Mouse (Mus musculus) right cerebral cortex, postnatal 36 days (tissue): ENCODE measurements at regions not wholly inside any gene's neighbourhood (a gene's known extent, or its start where the extent isn't known, plus 50 kb on each side); places are given as distances from the start of the nearest gene placed in this dataset.

Source experiments
- DNase-seq, 2 experiments: peaks; one replicate each; pipeline ENCODE4 v3.0.0; 2022; ENCODE audit warnings: low spot score in 2 of 2, mixed read lengths in 1 of 2

- no peak for DNase-seq
Observed at GRCm38 (mm10) chr13:114672411-114672810, 145.6 kb upstream of the Mocs2 start.

- DNase-seq: no peak
Observed at GRCm38 (mm10) chr13:114679703-114680378, 138.2 kb upstream of the Mocs2 start.

GRCm38 (mm10) chr13:114680379-114680733 is 137.7 kb upstream of the Mocs2 start:
- no peak for DNase-seq

GRCm38 (mm10) chr13:114681196-114681595 is 136.8 kb upstream of the Mocs2 start:
- DNase-seq: no peak

- no peak for DNase-seq
Observed at GRCm38 (mm10) chr13:114681887-114682286, 136.1 kb upstream of the Mocs2 start.

GRCm38 (mm10) chr13:114682891-114683290 is 135.1 kb upstream of the Mocs2 start:
- no peak for DNase-seq

GRCm38 (mm10) chr13:114684298-114684697 is 133.7 kb upstream of the Mocs2 start:
- no peak for DNase-seq

GRCm38 (mm10) chr13:114685368-114685767 is 132.7 kb upstream of the Mocs2 start:
- no peak for DNase-seq

- DNase-seq: no peak
Observed at GRCm38 (mm10) chr13:114712601-114713000, 105.4 kb upstream of the Mocs2 start.

- DNase-seq: no peak
Observed at GRCm38 (mm10) chr13:114719771-114720170, 98.3 kb upstream of the Mocs2 start.

- no peak for DNase-seq
Observed at GRCm38 (mm10) chr13:114726828-114727227, 91.2 kb upstream of the Mocs2 start.

- no peak for DNase-seq
Observed at GRCm38 (mm10) chr13:114735066-114735465, 83.0 kb upstream of the Mocs2 start.

GRCm38 (mm10) chr13:114736066-114736465 is 82.0 kb upstream of the Mocs2 start:
- DNase-seq: no peak

- DNase-seq: no peak
Observed at GRCm38 (mm10) chr13:114742534-114742933, 75.5 kb upstream of the Mocs2 start.

GRCm38 (mm10) chr13:114745814-114746213 is 72.2 kb upstream of the Mocs2 start:
- no peak for DNase-seq

GRCm38 (mm10) chr13:114757459-114757858 is 60.6 kb upstream of the Mocs2 start:
- DNase-seq: peak in 1 of 2 experiments; percentile 2

- no peak for DNase-seq
Observed at GRCm38 (mm10) chr13:114759886-114760285, 58.1 kb upstream of the Mocs2 start.

GRCm38 (mm10) chr13:114760901-114761300 is 57.1 kb upstream of the Mocs2 start:
- DNase-seq: no peak
